Mouse (Mus musculus) urinary bladder, postnatal 10 days (tissue): ENCODE results near the gene Hif3a.

Experiments used
- DNase-seq: peaks from one replicate; pipeline ENCODE4 v3.0.0; 2022; ENCODE audit warnings: low spot score

The Hif3a gene

GRCm38 (mm10) chr7:17056601-17057523 lies 5.4 kb downstream of the Hif3a start:
- DNase-seq, result no peak

GRCm38 (mm10) chr7:17056081-17056581 lies 6.1 kb downstream of the Hif3a start:
- peak; percentile 49 for DNase-seq

GRCm38 (mm10) chr7:17055287-17055946 lies 6.8 kb downstream of the Hif3a start:
- no peak for DNase-seq

DNA sequence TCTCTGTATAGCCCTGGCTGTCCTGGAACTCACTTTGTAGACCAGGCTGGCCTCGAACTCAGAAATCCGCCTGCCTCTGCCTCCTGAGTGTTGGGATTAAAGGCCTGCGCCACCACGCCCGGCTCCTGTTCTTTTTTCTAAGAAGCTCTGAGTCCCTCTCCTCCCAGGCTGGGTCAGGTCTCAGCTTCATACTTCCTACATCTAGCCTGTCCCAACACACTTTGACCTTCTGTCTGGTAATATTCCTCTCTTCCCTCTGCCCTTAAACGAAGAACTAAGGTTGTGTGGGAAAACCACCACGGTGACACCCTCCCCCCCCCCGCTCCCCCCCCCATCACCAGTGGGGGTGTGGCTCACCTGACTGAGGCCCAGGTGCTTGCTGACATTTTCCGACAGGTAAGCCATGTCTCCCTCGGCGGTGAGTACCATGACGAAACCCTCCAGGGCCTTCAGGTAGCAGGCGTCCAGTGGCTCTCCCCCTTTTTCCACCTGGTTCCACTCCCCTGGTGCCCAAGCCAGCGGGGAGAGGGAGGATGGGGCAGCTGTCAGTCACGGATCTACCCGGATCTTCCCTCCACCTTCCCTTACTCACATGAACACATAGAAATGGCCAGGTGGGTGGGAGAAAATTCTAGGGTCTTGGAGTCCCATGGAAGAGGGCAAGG lies 7.8 kb downstream of the Hif3a start:
- no peak for DNase-seq

DNA sequence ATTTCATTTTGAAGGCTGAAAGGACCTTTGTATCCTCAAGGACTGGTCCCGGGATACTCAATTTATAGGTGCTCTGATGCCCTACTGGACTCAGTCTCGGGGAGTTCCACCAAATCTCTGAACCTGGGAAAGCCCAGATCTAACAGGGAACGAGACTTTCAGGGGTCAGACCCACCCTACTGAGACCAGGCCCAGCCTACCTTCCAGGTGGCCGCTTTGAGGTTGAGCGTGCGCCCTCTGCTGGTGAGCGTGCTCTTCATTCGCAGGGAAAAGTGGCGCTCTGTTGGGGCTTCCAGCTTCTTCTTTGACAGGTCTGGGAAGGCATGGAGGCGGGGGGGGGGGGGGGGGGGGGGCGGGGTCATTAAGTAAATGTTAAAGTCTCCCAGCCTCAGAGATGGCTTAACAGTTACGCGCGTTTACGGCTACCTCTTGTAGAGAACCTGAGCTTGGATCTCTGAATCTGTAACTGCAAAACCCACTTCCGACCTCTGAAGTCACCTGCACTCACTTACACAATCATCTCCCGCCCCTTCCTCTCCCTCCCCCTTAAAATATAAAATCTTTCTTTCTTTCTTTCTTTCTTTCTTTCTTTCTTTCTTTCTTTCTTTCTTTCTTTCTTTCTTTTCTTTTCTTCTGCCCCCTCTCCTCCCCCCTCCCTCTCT lies 11.2 kb downstream of the Hif3a start:
- DNase-seq, result no peak

- DNase-seq, result no peak
Measured at GRCm38 (mm10) chr7:17050491-17050890, 11.7 kb downstream of the Hif3a start.

DNA sequence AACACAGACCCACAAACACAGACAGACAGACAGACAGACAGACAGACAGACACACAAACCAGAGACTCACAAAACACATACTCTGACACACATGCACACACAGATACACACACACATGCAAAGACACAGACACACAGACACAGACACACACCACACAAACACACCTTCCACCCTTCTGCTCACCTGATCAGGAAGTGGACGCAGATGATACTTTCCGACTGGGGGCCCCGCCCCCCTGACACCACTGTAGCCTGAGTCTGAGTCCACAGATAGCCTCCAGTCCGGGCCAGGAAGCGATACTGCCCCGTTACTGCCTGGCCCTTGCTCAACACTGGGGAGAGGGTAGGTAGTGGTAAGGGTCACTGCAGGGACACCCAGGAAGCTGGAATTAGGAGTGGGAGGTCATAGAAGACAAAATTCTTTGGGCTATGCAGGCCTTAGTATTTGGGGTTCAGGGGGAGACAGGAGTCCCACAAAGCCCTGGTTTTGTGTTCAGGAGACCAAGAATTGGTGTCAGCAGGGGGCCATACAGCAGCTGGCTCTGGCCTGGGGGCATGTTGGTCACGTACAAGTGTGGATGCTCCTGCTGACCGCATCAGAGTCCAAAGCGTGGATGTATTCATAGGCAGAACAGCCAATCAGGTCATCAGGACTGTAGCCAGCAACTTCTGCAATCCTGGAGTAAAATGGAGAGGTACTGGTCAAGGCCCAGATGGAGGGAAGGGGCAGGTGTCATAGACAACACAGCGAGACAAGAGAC lies 13.6 kb downstream of the Hif3a start:
- DNase-seq, result no peak

- DNase-seq, result no peak
Measured at GRCm38 (mm10) chr7:17047041-17047682, 15.1 kb downstream of the Hif3a start.

DNA sequence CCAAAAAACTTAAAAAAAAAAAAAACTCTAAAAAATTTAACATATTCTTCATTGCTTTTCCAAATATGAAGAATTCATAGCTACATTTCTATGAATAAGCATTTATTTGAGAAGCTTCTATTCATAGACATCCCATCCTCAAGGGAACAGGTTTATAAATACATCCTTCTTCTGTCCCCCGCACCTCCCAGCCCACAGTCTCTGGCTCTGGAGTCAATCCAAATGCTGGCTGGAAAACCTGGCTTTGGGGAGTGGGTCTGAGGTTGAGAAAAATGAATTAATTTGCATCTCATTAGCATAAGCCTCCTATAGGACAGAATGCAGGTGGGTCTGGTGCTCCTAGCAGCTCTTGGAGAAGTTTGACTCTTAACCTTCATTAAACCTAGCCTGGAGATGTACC lies 16.5 kb downstream of the Hif3a start:
- no peak for DNase-seq

DNA sequence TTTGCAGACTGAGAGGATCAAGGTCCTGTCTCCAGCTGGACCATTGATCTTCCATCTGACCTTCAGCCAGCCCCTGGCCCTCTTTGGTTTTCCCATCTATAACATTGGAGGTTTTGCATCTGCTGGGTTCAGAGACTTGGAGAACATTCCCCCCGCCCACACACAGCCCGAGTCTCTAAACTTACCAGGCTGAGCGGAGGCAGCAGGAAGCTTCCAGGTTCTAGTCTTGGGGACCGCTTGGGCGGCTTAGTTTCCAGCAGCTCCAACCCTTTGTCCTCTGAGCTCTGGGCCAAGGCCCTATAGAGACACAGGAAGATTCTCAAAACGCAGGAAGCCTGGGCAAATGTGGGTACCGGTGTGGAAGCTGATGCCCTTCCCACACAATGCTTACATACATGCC lies 22.9 kb downstream of the Hif3a start:
- DNase-seq, result no peak

GRCm38 (mm10) chr7:17038018-17038695 lies 24.1 kb downstream of the Hif3a start:
- DNase-seq, result no peak

GRCm38 (mm10) chr7:17030239-17030638 lies 32.0 kb downstream of the Hif3a start:
- DNase-seq, result no peak

DNA sequence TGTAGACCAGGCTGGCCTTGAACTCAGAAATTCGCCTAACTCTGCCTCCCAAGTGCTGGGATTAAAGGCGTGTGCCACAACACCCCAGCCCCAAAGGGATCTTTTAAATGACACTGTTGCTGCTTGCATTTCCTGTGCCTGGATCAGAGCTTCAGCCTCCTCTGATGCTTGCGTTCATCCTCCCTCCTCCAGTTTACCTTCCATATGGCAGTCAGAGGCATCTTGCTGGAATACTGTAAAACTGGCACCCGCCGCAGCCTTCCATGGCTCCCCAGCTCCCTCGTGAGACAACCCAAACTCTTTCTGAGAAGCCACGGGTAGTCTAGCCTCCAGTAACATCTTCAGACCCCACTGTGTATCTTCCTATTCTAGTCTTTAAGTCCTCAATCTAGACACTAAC lies 33.3 kb downstream of the Hif3a start:
- no peak for DNase-seq

GRCm38 (mm10) chr7:17027588-17028343 lies 34.5 kb downstream of the Hif3a start, which contains the start of gene Ppp5c:
TSS of gene Ppp5c (minus strand) at chr7:17027924.
- peak; percentile 66 for DNase-seq

DNA sequence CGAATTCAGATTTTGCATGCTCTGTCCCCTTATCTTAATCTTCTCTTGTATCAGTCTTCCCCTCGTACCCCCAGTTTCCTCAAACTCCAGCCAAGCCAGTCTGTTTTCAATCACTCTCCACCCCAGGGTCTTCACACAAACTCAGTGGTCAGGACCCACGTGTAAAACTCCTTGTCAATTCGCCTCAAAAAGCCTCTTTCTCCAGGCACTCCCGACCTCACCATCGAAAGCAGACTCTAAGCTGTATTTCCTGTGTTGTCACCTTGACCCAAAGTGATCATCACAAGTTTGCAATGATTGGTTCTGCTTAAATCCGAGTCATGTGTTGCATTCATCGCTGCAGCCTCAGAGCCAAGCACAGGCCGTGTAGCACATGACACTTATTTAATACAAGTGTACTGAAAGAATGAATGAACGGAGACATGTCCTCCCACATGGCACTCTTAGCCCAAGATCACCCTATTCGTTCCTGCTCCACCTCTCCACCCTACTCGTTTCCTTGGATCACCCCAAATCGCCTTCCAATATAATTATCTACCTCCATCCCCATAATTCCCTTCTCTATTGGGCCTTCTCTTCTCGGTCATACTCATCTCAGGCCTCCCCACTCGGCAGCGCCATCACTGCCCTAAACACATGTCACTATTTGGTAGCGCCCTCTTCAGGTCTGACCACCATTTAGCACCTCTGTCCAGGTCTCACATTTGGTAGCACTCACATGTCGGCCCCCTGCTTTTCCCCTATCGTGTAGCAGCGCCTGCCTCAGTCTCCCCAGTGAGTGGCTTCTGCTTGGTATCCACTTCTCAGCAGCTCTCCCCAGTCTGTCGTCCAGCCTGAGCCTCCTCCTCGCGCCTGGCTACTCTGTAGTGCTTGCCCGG lies 35.3 kb downstream of the Hif3a start:
- DNase-seq, result no peak

DNA sequence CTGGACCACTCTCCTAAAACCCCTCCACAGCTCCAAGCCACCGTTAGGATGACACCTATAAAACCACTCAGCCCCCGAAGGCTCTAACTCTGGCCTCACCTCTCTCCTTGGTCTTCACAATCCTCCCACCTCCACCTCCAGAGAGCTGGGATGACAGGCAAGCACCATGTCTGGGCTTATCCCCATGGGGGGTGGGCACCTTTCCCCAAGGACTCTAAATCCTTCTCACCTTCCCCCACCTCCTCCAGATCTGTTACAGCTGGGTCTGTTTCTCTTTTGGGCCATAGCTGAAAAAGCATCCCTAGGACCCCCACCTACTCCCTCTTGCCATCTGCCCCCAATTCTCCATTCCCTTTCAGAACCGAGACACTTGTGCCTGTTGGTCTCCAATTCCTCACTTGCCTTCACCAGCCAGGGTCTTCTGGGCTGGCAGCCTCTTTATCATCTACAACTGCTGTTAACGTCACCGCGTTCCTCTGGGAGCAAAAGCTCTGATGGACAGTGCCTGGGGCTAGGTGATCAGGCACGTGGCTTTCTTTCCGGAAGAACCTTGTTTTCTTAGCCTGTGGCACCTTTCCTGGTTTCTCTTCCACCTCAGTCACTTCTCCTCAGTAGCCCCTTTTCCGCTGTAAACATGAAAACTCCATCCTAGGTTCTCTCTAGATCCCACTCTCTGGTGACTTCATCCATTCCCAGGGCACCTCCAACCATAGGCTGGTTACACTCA lies 36.2 kb downstream of the Hif3a start:
- no peak for DNase-seq

GRCm38 (mm10) chr7:17025505-17025894 lies 36.7 kb downstream of the Hif3a start:
- no peak for DNase-seq
